Mouse (Mus musculus) left cerebral cortex, postnatal 14 days (tissue): ENCODE results near the gene Wbp2. TPM values are rescaled to one million over a fixed set of nuclear protein-coding genes. Genes with fewer than 3 reads are reported as not detected.
"Not testable (repeated sequence)": the region's sequence is repeated elsewhere in the genome, so short reads cannot be mapped to it uniquely, and the experiment has no call there.

Source experiments
- DNase-seq, 2 experiments: peaks; one replicate each; pipeline ENCODE4 v3.0.0; 2021 to 2022; ENCODE audit warnings: low spot score in 2 of 2, mixed read lengths in 1 of 2
- intact Hi-C: fragments of 180-260 bp; cut with DNase I; formaldehyde crosslinking; loops from one replicate; pipeline ENCODE4 v1.15.1; 2025
- total RNA-seq, 2 experiments: library from RNA; stranded (reverse); gene quantifications; 2 replicates each; pipeline ENCODE4 v1.2.3; 2021

Gene Wbp2
- total RNA-seq, 2 experiments from 2014 or later: 278 to 292 TPM

- no peak for DNase-seq
- intact Hi-C loops: no loop called here
Observed at GRCm38 (mm10) chr11:116096213-116097108, 9.7 kb upstream of the Wbp2 start.

GRCm38 (mm10) chr11:116095573-116095972 is 8.8 kb upstream of the Wbp2 start:
- intact Hi-C loops: no loop called here
- DNase-seq: no peak

- intact Hi-C loops: no loop called here
- no peak for DNase-seq
Observed at GRCm38 (mm10) chr11:116093771-116094565, 7.2 kb upstream of the Wbp2 start.

DNA sequence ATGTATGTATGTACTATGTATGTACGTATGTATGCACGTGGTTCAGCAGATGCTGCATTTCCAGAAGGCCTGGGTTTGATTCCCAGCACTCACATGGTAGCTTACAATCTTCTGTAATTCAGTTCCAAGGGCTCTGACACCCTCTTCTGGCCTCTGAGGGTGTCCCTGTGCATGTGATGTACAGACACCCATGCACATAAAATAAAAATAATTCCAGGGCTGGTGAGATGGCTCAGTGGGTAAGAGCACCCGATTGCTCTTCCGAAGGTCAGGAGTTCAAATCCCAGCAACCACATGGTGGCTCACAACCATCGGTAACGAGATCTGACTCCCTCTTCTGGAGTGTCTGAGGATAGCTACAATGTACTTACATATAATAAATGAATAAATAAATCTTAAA is 6.2 kb upstream of the Wbp2 start:
- intact Hi-C loops, DNase-seq: not testable (repeated sequence)

DNA sequence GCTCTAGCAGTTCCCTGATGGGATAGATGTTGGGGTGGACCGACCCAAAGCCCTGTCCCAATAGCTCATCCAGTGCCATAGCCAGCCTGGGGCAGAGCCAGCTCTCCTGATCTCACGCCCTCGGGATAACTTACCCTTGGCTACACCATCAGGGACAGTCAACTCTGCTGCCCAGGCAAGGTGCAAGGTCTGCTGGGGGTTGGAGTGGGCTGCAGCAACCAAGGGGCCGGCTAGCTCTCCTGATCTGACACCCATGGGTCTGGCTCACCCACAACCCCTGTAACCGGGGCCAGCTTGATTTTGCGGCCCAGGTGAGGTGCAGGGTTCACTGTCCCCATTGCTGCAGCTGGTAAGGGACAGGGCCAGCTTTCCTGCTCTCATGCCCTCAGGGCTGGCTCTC is 4.8 kb upstream of the Wbp2 start:
- DNase-seq: no peak
- intact Hi-C loops: no loop called here

DNA sequence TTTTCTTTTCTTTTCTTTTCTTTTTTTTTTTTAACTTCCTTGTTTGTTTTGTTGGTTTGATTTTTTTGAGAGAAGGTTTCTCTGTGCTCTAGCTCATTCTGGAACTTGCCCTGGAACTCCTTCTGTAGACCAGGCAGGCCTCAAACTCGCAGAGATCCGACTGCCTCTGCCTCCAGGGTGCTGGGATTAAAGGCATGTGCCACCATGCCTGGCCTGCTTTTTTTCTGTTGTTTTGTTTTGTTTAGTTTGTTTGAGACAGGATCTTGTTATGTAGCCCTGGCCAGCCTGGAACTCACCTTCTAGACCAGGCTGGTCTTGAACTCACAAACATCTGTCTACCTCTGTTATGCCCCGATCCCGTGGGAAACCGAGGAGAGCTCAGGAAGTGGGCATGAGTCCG is 2.8 kb upstream of the Wbp2 start:
- no peak for DNase-seq
- intact Hi-C loops: loop anchor here (5.0 kb wide), 1 partner anchor 57 kb away; the partner anchor contains the start of gene Unk

DNA sequence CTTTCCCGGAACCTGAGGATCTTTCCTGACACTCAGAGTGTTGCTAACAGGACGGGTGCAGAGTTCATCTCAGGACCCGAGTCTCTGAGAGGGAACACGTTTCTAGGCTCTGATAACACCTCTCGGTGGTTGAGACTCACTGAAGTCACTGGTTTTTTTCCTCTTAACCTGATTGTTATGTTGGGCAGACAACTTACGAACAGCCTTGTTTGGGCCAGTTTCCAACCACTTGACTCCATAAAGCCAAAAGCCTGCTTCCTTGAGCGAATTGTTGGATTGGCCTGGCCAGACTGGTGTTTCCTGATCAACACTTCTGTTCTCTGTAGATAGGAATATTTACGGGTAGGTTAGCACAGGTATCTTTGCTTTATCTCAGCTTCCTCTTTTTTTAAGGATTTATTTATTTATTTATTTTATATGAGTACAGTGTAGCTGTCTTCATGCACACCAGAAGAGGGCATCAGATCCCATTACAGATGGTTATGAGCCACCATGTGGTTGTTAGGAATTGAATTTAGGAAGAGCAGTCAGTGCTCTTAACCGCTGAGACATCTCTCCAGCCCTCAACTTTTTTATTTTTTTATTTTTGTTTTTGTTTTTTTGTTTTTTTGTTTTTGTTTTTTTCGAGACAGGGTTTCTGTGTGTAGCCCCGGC is 2.1 kb upstream of the Wbp2 start:
- DNase-seq: no peak
- intact Hi-C loops: loop anchor here (5.0 kb wide), 1 partner anchor 57 kb away; the partner anchor contains the start of gene Unk

DNA sequence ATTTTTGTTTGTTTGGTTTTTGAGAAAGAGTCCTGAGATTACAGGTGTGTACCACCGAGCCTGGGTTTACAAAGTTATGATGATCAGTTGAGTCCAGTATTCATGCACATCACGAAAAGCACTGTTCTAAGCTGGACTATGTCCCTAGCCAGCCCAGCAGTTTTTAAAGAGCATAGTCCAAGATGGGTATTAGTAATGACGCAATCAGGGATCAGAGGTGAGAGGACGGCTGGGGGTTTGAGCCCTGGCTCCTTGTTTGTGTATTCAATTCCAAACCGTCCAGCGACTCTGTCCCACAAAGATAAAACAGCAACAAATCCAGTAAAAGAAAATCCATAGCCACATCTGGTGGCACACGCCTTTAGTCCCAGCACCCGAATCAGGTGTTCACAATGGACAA is 1.4 kb upstream of the Wbp2 start:
- intact Hi-C loops: loop anchor here (5.0 kb wide), 1 partner anchor 56 kb away; the partner anchor contains the start of gene Unk
- DNase-seq: no peak

DNA sequence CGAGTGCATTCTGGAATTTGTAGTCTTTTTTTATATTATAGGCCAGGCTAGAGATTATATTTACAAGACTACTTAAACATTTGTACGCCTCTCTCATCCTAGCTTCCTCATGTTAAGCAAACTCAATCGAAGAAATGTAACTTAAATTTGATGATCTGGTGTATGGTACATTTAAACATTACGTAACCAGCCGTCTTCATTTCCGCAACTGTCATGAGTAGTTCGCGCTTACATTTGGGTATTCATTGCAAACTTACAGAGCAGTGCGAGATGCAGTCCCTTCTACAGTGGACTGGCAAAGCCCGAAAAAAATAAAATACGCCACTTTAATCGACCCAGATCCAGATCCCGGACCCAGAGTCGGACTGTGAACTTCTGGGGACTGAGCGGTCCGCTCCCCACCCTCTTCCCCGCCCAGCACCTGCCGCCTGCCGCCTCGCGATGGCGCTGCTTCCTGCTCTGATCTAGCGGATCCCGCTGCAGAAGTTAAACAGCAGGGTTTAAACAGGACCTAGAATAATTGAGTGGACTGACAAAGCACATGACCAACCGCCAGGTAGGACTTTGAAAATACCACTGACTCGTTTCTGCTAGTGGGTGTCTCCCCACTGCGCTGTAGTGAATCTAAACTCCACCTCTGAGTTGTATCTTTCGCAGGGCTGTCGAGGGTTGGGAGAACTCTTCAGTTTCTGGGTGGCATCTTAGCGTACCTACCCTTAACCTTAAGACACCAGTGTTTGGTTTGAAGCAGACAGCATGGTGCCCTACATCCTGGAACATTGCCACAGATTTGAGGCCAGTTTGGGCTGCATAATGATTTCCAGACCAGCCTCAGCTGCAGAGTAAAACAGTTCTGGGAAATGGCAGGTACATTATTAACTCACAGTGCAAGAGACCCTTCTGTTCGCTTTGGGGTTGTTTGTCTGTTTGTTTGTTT is 667 bp upstream of the Wbp2 start:
- DNase-seq: peak; percentile 77 to 85
- intact Hi-C loops: loop anchor here (1.0 to 5.0 kb wide), 2 partner anchors 43 to 55 kb away; partner anchors contain the start of gene Unk

DNA sequence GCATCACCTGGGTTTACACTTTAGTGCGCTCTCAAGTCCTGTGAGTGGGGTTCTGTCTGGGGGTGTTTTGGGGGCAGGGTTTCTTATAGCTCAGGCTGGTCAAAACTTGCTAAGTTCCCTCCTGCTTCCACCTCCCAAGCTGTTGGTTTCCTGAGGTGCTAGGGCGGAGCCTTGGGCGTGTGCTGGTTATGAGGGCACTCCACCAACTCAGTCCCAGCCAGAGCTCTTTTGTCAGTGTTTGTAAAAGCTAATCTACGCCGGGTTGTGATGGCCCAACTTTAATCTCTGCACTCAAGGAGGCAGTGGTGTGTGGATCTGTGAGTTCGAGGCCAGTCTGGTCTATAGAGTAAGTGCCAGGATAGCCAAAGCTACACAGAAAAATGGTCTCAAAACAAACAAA is 2.6 kb downstream of the Wbp2 start:
- intact Hi-C loops: loop anchor here (5.0 kb wide), 1 partner anchor 67 kb away; no protein-coding TSS in a partner anchor
- DNase-seq: no peak

- DNase-seq: no peak
- intact Hi-C loops: loop anchor here (5.0 kb wide), 1 partner anchor 66 kb away; no protein-coding TSS in a partner anchor
Observed at GRCm38 (mm10) chr11:116083096-116083672, 3.6 kb downstream of the Wbp2 start.

GRCm38 (mm10) chr11:116081081-116081480 is 5.7 kb downstream of the Wbp2 start:
- intact Hi-C loops: loop anchor here (5.0 kb wide), 1 partner anchor 64 kb away; no protein-coding TSS in a partner anchor
- DNase-seq: no peak

DNA sequence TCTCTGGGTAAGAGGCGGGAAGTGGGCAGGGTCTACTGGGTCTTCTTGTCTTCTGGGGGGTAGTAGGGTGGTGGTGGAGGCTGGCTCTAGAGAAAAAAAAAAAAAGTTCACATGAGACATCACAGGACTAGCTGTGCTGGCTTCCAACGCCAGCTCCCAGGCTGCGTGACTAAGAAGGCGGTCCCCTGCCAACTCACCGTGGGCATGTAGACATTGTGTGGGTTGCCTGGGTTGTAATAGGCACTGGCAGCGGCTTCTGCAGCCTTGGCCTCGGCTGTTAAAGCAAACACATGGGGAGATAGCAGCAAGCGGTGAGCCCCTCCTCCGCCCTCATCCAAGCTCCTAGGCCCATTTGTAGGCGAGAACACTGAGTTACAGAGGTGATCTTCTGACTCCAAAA is 7.3 kb downstream of the Wbp2 start:
- DNase-seq: peak; percentile 65 to 78
- intact Hi-C loops: no loop called here

DNA sequence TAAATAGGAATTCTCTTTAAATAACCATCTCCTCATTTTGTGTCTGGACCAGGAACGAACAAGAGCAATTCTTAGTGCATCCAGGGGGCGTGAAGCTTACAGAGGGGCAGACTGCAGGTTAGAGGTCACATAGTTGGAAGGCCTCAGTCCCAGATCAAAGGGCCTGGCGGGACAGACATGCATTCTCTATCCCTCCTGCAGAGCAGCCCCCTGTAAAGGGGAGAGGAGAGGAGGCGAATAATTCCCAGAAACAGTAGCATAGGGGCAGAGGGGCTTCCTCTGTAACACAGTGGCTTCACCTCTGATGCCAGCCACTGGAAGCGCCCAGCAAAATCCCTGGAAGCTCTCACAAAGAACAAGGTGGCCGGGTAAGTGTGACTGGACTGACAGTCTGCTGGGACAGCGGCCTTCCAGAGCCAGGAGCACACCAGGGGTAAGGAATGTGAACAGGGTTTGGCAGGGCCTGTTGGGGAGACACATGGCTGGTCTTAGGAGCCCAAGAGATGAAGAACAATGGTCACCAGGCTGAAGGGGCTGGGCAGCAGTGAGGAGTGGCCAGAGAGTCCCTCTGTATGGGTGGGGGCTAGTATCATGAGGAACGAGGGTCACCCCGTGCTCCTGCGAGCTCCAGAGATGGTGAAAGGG is 8.0 kb downstream of the Wbp2 start:
- intact Hi-C loops: no loop called here
- DNase-seq: no peak

DNA sequence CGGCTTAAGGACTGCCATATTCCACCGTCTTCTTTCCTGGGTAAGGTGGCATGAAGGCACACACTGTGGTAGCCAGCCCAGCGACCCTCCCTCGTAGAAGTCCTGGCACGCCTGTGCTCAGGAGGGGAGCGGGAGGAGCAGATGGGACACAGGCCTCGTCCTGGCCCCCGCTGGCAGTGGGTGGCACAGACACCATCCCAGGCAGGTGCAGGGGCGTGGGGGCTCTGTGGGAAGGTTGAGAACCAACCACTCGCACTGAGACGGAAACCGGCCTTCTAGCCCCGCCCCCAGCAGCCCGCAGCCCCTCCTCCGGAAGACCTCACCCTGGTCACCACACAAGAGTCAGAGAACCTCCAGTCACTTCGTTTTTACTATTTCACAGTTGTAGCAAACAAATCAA is 8.6 kb downstream of the Wbp2 start:
- intact Hi-C loops: no loop called here
- DNase-seq: no peak

- intact Hi-C loops: no loop called here
- no peak for DNase-seq
Observed at GRCm38 (mm10) chr11:116077446-116078204, 9.2 kb downstream of the Wbp2 start, which contains the start of gene Unc13d. Unc13d (minus strand) TSS chr11:116077961.

- intact Hi-C loops: no loop called here
- DNase-seq: no peak
Observed at GRCm38 (mm10) chr11:116076836-116077235, 10.0 kb downstream of the Wbp2 start.
